Comparison of ENCODE assay signal across 9 mouse cellular contexts in genomic region chr11:5995989-5996388, GRCm38 (mm10). TPM values are rescaled to one million over a fixed set of nuclear protein-coding genes. Genes with fewer than 3 reads are reported as not detected.
DNase-seq lines count a peak whose midpoint lies in the region; ATAC-seq lines count a peak whose summit lies in the region.
"Had no signal": no experiment of that assay in that cellular context is flagged by ENCODE, and none has a peak within 500 bp of the region (broad histone marks: within the 10 kb centered on the region; RNA-seq: fewer than 3 reads in every experiment).

No protein-coding gene starts in this region.

- H3K9ac ChIP-seq in heart, embryonic 16.5 days (ENCODE audit: low read length): no peak overlapping the region
- H3K9ac ChIP-seq: embryonic facial prominence, embryonic 13.5 days had no signal

- H3K36me3 ChIP-seq in embryonic facial prominence, embryonic 10.5 days (replicated peaks): no peaks in the 10 kb centered on the region
- no peaks in the 10 kb centered on the region for H3K36me3 ChIP-seq in heart, embryonic 16.5 days (ENCODE audit: control insufficient read depth, insufficient read depth)
- H3K36me3 ChIP-seq: embryonic facial prominence, embryonic 13.5 days had no signal

- H3K4me2 ChIP-seq in heart, embryonic 16.5 days (ENCODE audit: low read depth, low read length): no peak overlapping the region
- H3K4me2 ChIP-seq: embryonic facial prominence, embryonic 13.5 days had no signal

- no peak overlapping the region for H3K4me3 ChIP-seq in embryonic facial prominence, embryonic 10.5 days
- no peak overlapping the region for H3K4me3 ChIP-seq in heart, embryonic 16.5 days (ENCODE audit: low read length)
- H3K4me3 ChIP-seq: embryonic facial prominence, embryonic 13.5 days had no signal

- 0 out of 2 replicates have a peak, but pooled peaks have one; percentile 24 for ATAC-seq in heart, embryonic 16.5 days (replicated peaks; ENCODE audit: extremely low read depth, insufficient read depth, low FRiP score)

- H3K27me3 ChIP-seq in embryonic facial prominence, embryonic 10.5 days (replicated peaks; ENCODE audit: low read depth, poor library complexity, severe bottlenecking): no peaks in the 10 kb centered on the region
- H3K27me3 ChIP-seq in heart, embryonic 16.5 days (ENCODE audit: control insufficient read depth, insufficient read depth, low read length): no peaks in the 10 kb centered on the region
- H3K27me3 ChIP-seq: embryonic facial prominence, embryonic 13.5 days had no signal

- WGBS in embryonic facial prominence, embryonic 10.5 days: 21% methylated on average over 8 of the region's 8 CpGs
- 12% methylated on average over 8 of the region's 8 CpGs for WGBS in heart, embryonic 16.5 days

- peaks cover 16% of the 10 kb centered on the region for H3K4me1 ChIP-seq in embryonic facial prominence, embryonic 10.5 days
- peaks cover 19% of the 10 kb centered on the region for H3K4me1 ChIP-seq in heart, embryonic 16.5 days (ENCODE audit: control insufficient read depth, insufficient read depth, low read length)

- H3K9me3 ChIP-seq in embryonic facial prominence, embryonic 10.5 days: no peaks in the 10 kb centered on the region
- H3K9me3 ChIP-seq in heart, embryonic 16.5 days (replicated peaks; ENCODE audit: control insufficient read depth, low read length): no peaks in the 10 kb centered on the region
- H3K9me3 ChIP-seq: embryonic facial prominence, embryonic 13.5 days had no signal

- peak; percentile 82 for DNase-seq in A20 (ENCODE audit: low read depth, low spot score)
- peak; percentile 77 for DNase-seq in adrenal gland, adult 8-10 months
- peak; percentile 85 for DNase-seq in embryonic facial prominence, embryonic 10.5 days (ENCODE audit: low spot score)
- peak; percentile 86 to 95 for DNase-seq in kidney, postnatal 25 days
- DNase-seq in lung, adult 18-20 months: peak; percentile 80 to 81
- peak; percentile 52 for DNase-seq in ovary, adult 18-20 months (ENCODE audit: low spot score)
- DNase-seq in thymus, postnatal 0 days (ENCODE audit: low spot score): peak; percentile 83

- H3K27ac ChIP-seq in embryonic facial prominence, embryonic 10.5 days (replicated peaks): no peak overlapping the region
- H3K27ac ChIP-seq in heart, embryonic 16.5 days (ENCODE audit: low read length): no peak overlapping the region
- H3K27ac ChIP-seq: embryonic facial prominence, embryonic 13.5 days had no signal

RNA-seq across cellular contexts. Expression of gene Ykt6, which starts 40.5 kb away (rescaled TPM):
- 10 to 100 TPM; 73.5 to 98.2 (median 85.7) TPM for total RNA-seq in adrenal gland, adult 8-10 months (2022)
- polyA plus RNA-seq in embryonic facial prominence, embryonic 10.5 days (2016; fragmentation: Nextera tagmentation; extraction: Ambion mirVana): 56.0 and 56.8 TPM in 2 replicates
- polyA plus RNA-seq in heart, embryonic 16.5 days (2015; fragmentation: Nextera tagmentation; extraction: Ambion mirVana): 38.3 and 40.5 TPM in 2 replicates
- 52.7 and 55.1 TPM in 2 replicates for polyA plus RNA-seq in thymus, postnatal 0 days (2015; fragmentation: Nextera tagmentation; extraction: Ambion mirVana)

RNA-seq across cellular contexts. Expression of gene Gck, which starts 46.1 kb away (rescaled TPM):
- 1 to 10 TPM; 2.8 to 5.4 (median 4.0) TPM for total RNA-seq in adrenal gland, adult 8-10 months (2022)
- 1.9 and 2.8 TPM in 2 replicates for polyA plus RNA-seq in embryonic facial prominence, embryonic 10.5 days (2016; fragmentation: Nextera tagmentation; extraction: Ambion mirVana)
- 0.75 and 1.2 TPM in 2 replicates for polyA plus RNA-seq in heart, embryonic 16.5 days (2015; fragmentation: Nextera tagmentation; extraction: Ambion mirVana)
- 1.0 and 1.4 TPM in 2 replicates for polyA plus RNA-seq in thymus, postnatal 0 days (2015; fragmentation: Nextera tagmentation; extraction: Ambion mirVana)
